In genomic region chr5:3644621-3645020, GRCm38 (mm10) we compare ENCODE assay signal across 26 mouse cellular contexts. TPM values are rescaled to one million over a fixed set of nuclear protein-coding genes. Genes with fewer than 3 reads are reported as not detected.
"Had no signal": no experiment of that assay in that cellular context is flagged by ENCODE, and none has a peak within 500 bp of the region (broad histone marks: within the 10 kb centered on the region; RNA-seq: fewer than 3 reads in every experiment).

No protein-coding gene starts in this region.

- H3K9me3 ChIP-seq: midbrain, embryonic 10.5 days; midbrain, embryonic 13.5 days; neural tube, embryonic 13.5 days; neural tube, embryonic 15.5 days had no signal

- H3K27me3 ChIP-seq: midbrain, embryonic 13.5 days; neural tube, embryonic 13.5 days; neural tube, embryonic 15.5 days had no signal

- H3K4me3 ChIP-seq: midbrain, embryonic 10.5 days; myocyte; neural tube, embryonic 13.5 days; neural tube, embryonic 15.5 days had no signal

- H3K27ac ChIP-seq: midbrain, embryonic 10.5 days; midbrain, embryonic 13.5 days; neural tube, embryonic 13.5 days; neural tube, embryonic 15.5 days had no signal

- DNase-seq: lung, adult 18-20 months; lung, embryonic 14.5 days; lung, postnatal 10 days; lung, postnatal 4 days; retina, postnatal 1 day; right cerebral cortex, adult 18-20 months; right cerebral cortex, postnatal 25 days; right cerebral cortex, postnatal 4 days; spleen, adult 18-20 months; thymus, adult 18-20 months; thymus, postnatal 14 days; thymus, postnatal 36 days had no signal

RNA-seq across cellular contexts. Expression of gene Tmbim7, which starts 6.4 kb away (rescaled TPM):
- total RNA-seq: megakaryocyte, adult 5-6 weeks had no signal
- polyA plus RNA-seq: liver, embryonic 16.5 days; lung, embryonic 14.5 days; lung, embryonic 16.5 days; midbrain, embryonic 10.5 days; midbrain, embryonic 13.5 days; midbrain, embryonic 16.5 days; myocyte; neural tube, embryonic 11.5 days; neural tube, embryonic 13.5 days; neural tube, embryonic 15.5 days; small intestine, adult 2 months; stomach, embryonic 14.5 days; stomach, embryonic 16.5 days; thymus, postnatal 0 days had no signal
